Mouse (Mus musculus): Measurements from ENCODE around the gene Ddx24. TPM values are rescaled to one million over a fixed set of nuclear protein-coding genes. Genes with fewer than 3 reads are reported as not detected.

Gene Ddx24
- polyA plus RNA-seq, 1 experiment: 85.0 TPM

DNA sequence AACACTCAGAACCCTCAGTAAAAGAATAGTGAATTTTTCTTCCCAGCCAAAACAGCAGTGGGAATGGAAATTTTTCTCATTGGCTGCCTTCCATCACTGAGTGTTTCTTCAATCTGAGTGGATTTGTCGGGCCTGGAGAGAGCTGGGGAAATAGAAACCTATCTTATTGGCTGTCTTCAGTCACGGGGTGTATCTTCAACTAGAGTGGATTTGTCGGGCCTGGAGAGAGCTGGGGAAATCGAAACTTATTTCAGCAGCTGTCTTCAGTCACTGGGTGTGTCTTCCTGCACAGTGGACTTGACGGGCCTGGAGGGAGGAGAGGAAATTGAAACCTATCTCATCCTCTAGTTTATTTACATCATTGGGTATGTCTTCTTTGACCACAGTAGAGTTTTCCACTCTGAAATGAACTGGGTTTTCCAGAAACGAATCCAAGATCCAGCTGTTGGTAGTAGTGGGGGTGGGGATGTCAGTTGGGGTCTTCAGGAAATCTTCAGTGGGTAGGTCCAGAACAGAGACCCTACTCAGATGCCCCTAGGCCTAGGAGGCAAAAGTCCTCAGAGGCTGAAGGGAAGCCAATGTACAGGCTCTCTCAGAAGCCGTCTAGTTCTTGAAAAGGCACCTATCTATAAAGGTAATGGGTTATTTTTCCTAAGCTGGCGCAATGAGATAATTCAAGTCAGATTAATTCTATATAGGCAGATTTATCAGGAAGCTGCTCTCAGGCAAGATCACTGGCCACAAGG lies 8.5 kb upstream of the Ddx24 start, which contains the start of gene Ifi27:
TSS of gene Ifi27 (plus strand) at position 226 of the 746 bp plus-strand sequence.
- TF ChIP-seq TCF3 (IDR thresholded peaks at IDR 0.05; ENCODE audit: insufficient read length, low read depth) (no peak), MYOG (IDR thresholded peaks at IDR 0.05; ENCODE audit: control insufficient read depth in 1 of 3, insufficient read depth in 1 of 3, insufficient read length in 2 of 3, low read depth in 2 of 3) (peak in 2 of 3 experiments; percentile 40 to 64), POLR2A (IDR thresholded peaks at IDR 0.05; ENCODE audit: insufficient read length, low read depth) (peak; percentile 45), MYOD1 (IDR thresholded peaks at IDR 0.05; ENCODE audit: control insufficient read depth in 1 of 3, insufficient read length in 2 of 3, low read depth in 2 of 3) (peak; percentile 39 to 59 (median 51)), REST (IDR thresholded peaks at IDR 0.05; ENCODE audit: insufficient read depth, insufficient read length) (no peak), CEBPB (IDR thresholded peaks at IDR 0.05; ENCODE audit: insufficient read depth, poor library complexity, severe bottlenecking) (0 out of 2 replicates have a peak, but pooled peaks have one; percentile 19), MAX (IDR thresholded peaks at IDR 0.05; ENCODE audit: low read depth) (no peak), TCF12 (IDR thresholded peaks at IDR 0.05; ENCODE audit: insufficient read depth, poor library complexity, severe bottlenecking) (no peak), E2F4 (IDR thresholded peaks at IDR 0.05; ENCODE audit: insufficient read depth) (no peak), POLR2AphosphoS2 (IDR thresholded peaks at IDR 0.05; ENCODE audit: insufficient read length, low read depth) (peak; percentile 51), SRF (IDR thresholded peaks at IDR 0.05; ENCODE audit: control insufficient read depth, insufficient read length, low read depth) (no peak), USF1 (IDR thresholded peaks at IDR 0.05; ENCODE audit: low read depth) (peak; percentile 97)
- no peak within 1 kb of the TSS for H3ac ChIP-seq (ENCODE audit: control insufficient read depth, insufficient read length)
- peak within 1 kb of the TSS; percentile 81 for H3K4me2 ChIP-seq (ENCODE audit: low read depth)
- H3K27me3 ChIP-seq (ENCODE audit: control insufficient read depth, insufficient read depth, insufficient read length): no peaks in the 10 kb centered on the region
- H3K4me3 ChIP-seq: peak within 1 kb of the TSS; percentile 32
- peaks cover 4% of the 10 kb centered on the region for H3K79me2 ChIP-seq (ENCODE audit: control insufficient read depth, insufficient read depth)
- H3K36me3 ChIP-seq (ENCODE audit: control insufficient read depth, insufficient read depth): no peaks in the 10 kb centered on the region

DNA sequence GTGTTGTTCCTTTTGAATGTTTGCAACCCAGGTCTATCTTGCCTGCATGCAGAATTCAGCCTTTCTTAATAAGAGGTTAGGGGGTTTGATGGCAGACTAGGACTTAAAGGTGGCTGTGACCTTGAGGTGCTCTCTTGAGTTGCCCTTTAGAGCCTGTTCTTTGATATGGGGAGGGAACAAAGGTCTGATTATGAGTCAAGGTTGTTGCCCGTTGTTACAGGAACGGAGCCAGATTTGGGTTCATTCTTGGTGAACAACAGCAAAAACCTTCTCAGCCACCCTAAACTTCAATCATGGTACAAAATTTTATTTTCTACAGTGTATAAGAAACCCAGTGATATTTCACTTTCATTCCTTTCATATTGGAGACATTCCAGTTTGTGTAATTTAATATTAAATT lies 7.8 kb upstream of the Ddx24 start:
- Histone ChIP-seq H3K79me2 (ENCODE audit: control insufficient read depth, insufficient read depth) (peaks cover 4% of the 10 kb centered on the region), H3K36me3 (ENCODE audit: control insufficient read depth, insufficient read depth) (no peaks in the 10 kb centered on the region), H3K4me2 (ENCODE audit: low read depth) (peak overlapping the region; percentile 72), H3K4me3 (peak overlapping the region; percentile 32), H3ac (ENCODE audit: control insufficient read depth, insufficient read length) (no peak overlapping the region), H3K27me3 (ENCODE audit: control insufficient read depth, insufficient read depth, insufficient read length) (no peaks in the 10 kb centered on the region)
- TF ChIP-seq TCF12 (IDR thresholded peaks at IDR 0.05; ENCODE audit: insufficient read depth, poor library complexity, severe bottlenecking) (no peak), REST (IDR thresholded peaks at IDR 0.05; ENCODE audit: insufficient read depth, insufficient read length) (no peak), POLR2A (IDR thresholded peaks at IDR 0.05; ENCODE audit: insufficient read length, low read depth) (no peak), TCF3 (IDR thresholded peaks at IDR 0.05; ENCODE audit: insufficient read length, low read depth) (no peak), CEBPB (IDR thresholded peaks at IDR 0.05; ENCODE audit: insufficient read depth, poor library complexity, severe bottlenecking) (no peak), MAX (IDR thresholded peaks at IDR 0.05; ENCODE audit: low read depth) (no peak)

DNA sequence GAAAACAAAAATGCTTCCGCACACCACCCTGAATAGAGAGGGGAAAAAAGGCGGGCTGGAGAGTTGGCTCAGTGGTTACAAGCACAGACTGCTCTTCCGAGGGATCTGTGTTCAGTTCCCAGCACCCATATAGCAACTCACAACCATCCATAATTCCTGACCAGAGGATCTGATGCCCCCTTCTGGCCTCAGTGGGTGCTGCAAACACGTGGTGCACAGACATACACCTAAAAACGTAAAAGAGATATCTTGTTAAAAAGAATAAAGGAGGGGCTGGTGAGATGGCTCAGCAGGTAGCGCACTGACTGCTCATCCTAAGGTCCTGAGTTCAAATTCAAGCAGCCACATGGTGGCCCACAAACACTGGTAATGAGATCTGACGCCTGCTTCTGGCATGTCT lies 1.1 kb upstream of the Ddx24 start:
- Histone ChIP-seq H3K4me3 (no peak overlapping the region), H3K79me2 (ENCODE audit: control insufficient read depth, insufficient read depth) (peaks cover 38% of the 10 kb centered on the region), H3ac (ENCODE audit: control insufficient read depth, insufficient read length) (no peak overlapping the region), H3K36me3 (ENCODE audit: control insufficient read depth, insufficient read depth) (peaks cover 9% of the 10 kb centered on the region), H3K27me3 (ENCODE audit: control insufficient read depth, insufficient read depth, insufficient read length) (no peaks in the 10 kb centered on the region), H3K4me2 (ENCODE audit: low read depth) (no peak overlapping the region)
- TF ChIP-seq MAX (IDR thresholded peaks at IDR 0.05; ENCODE audit: low read depth): no peak
- no peak for TF ChIP-seq MYOG (IDR thresholded peaks at IDR 0.05; ENCODE audit: control insufficient read depth in 1 of 3, insufficient read depth in 1 of 3, insufficient read length in 2 of 3, low read depth in 2 of 3)
- TF ChIP-seq REST (IDR thresholded peaks at IDR 0.05; ENCODE audit: insufficient read depth, insufficient read length): no peak
- TF ChIP-seq MYOD1 (IDR thresholded peaks at IDR 0.05; ENCODE audit: control insufficient read depth in 1 of 3, insufficient read length in 2 of 3, low read depth in 2 of 3): no peak
- no peak for TF ChIP-seq POLR2AphosphoS2 (IDR thresholded peaks at IDR 0.05; ENCODE audit: insufficient read length, low read depth)
- TF ChIP-seq SRF (IDR thresholded peaks at IDR 0.05; ENCODE audit: control insufficient read depth, insufficient read length, low read depth): no peak
- TF ChIP-seq USF1 (IDR thresholded peaks at IDR 0.05; ENCODE audit: low read depth): no peak
- TF ChIP-seq TCF12 (IDR thresholded peaks at IDR 0.05; ENCODE audit: insufficient read depth, poor library complexity, severe bottlenecking): no peak
- no peak for TF ChIP-seq CEBPB (IDR thresholded peaks at IDR 0.05; ENCODE audit: insufficient read depth, poor library complexity, severe bottlenecking)
- TF ChIP-seq E2F4 (IDR thresholded peaks at IDR 0.05; ENCODE audit: insufficient read depth): no peak
- no peak for TF ChIP-seq TCF3 (IDR thresholded peaks at IDR 0.05; ENCODE audit: insufficient read length, low read depth)
- no peak for TF ChIP-seq POLR2A (IDR thresholded peaks at IDR 0.05; ENCODE audit: insufficient read length, low read depth)

DNA sequence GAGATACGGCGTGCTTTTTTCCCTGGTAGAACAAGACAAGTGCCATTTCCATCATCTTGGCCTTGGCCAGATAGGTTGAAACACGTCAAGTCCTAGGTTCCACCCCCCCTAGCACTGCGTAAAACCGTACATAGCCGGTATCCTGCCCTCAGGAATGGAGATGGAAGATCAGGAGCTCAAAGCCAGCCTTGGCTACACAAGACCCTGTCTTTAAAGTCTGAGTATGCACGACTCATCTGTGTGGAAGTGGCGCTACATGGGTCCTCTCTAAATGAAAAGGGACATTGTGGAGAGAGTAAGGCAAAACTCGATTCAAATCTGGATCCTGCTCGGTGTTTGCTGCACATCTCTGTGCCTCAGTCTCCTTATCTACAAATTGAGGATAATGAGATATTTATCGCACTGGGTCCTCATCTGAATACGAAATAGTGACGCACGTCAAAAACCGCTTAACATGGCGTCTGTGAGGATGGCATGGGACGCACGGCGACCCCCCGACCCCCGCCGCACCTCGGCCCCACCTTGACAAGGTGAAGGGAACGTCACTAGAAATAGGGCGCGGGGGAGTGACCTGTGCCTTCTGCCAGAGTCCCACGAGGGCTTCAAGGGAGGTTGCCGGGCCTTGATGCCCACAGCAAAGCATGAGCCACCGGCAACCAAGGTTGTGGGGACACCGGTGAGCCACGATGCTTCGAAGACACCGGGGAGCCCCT lies 458 bp downstream of the Ddx24 start:
- TF ChIP-seq USF1 (IDR thresholded peaks at IDR 0.05; ENCODE audit: low read depth) (no peak), MAX (IDR thresholded peaks at IDR 0.05; ENCODE audit: low read depth) (no peak), MYOG (IDR thresholded peaks at IDR 0.05; ENCODE audit: control insufficient read depth in 1 of 3, insufficient read depth in 1 of 3, insufficient read length in 2 of 3, low read depth in 2 of 3) (no peak)
- H3K79me2 ChIP-seq (ENCODE audit: control insufficient read depth, insufficient read depth): peaks cover 54% of the 10 kb centered on the region
- peak overlapping the region; percentile 22 for H3ac ChIP-seq (ENCODE audit: control insufficient read depth, insufficient read length)
- no peaks in the 10 kb centered on the region for H3K27me3 ChIP-seq (ENCODE audit: control insufficient read depth, insufficient read depth, insufficient read length)
- peaks cover 14% of the 10 kb centered on the region for H3K36me3 ChIP-seq (ENCODE audit: control insufficient read depth, insufficient read depth)
- H3K4me2 ChIP-seq (ENCODE audit: low read depth): peak overlapping the region; percentile 80
- H3K4me3 ChIP-seq: peak overlapping the region; percentile 62
